Mouse (Mus musculus) lung, adult 2 months (tissue): ENCODE measurements around the gene Slc43a1.

Experiments
- CTCF ChIP-seq: fragments of 200-500 bp; IDR thresholded peaks from 2 replicates; pipeline ENCODE4 v1.5.1; 2011; ENCODE audit warnings: mild to moderate bottlenecking, low read length, control low read depth; ENCODE audit not compliant: insufficient read depth
- POLR2A ChIP-seq: fragments of 200-500 bp; IDR thresholded peaks from 2 replicates; pipeline ENCODE4 v1.6.1; 2011; ENCODE audit warnings: low read depth, mild to moderate bottlenecking, control low read depth, low read length, borderline replicate concordance; ENCODE audit errors: extremely low read depth

GRCm38 (mm10) chr2:84837107-84837506 lies 1.5 kb upstream of the Slc43a1 start:
- no peak for TF ChIP-seq POLR2A
- no peak for TF ChIP-seq CTCF
